ENCODE assay signal across 11 mouse cellular contexts in genomic region chr2:113914248-113914647, GRCm38 (mm10).
"Had no signal": no experiment of that assay in that cellular context is flagged by ENCODE, and none has a peak within 500 bp of the region (broad histone marks: within the 10 kb centered on the region; RNA-seq: fewer than 3 reads in every experiment).

No protein-coding gene starts in this region.

- H3K4me2 ChIP-seq: liver, embryonic 13.5 days; midbrain, embryonic 12.5 days; midbrain, embryonic 15.5 days had no signal

- H3K27ac ChIP-seq: left cerebral cortex, adult 2 months; liver, embryonic 13.5 days; macrophage; midbrain, embryonic 12.5 days; midbrain, embryonic 15.5 days had no signal

- DNase-seq: kidney, adult 18-20 months; kidney, adult 9 months; kidney, postnatal 36 days; layer of hippocampus, postnatal 36 days; liver, embryonic 13.5 days; thymus, adult 18-20 months; thymus, postnatal 36 days had no signal

- H3K27me3 ChIP-seq: liver, embryonic 13.5 days; midbrain, embryonic 12.5 days; midbrain, embryonic 15.5 days had no signal

- ATAC-seq: midbrain, embryonic 15.5 days had no signal

- H3K9ac ChIP-seq: liver, embryonic 13.5 days; midbrain, embryonic 12.5 days; midbrain, embryonic 15.5 days had no signal

- H3K4me1 ChIP-seq: liver, embryonic 13.5 days; midbrain, embryonic 12.5 days had no signal

- H3K36me3 ChIP-seq: liver, embryonic 13.5 days; midbrain, embryonic 12.5 days; midbrain, embryonic 15.5 days had no signal

- H3K4me3 ChIP-seq: left cerebral cortex, adult 2 months; liver, embryonic 13.5 days; midbrain, embryonic 12.5 days; midbrain, embryonic 15.5 days had no signal

- H3K9me3 ChIP-seq: liver, embryonic 13.5 days; midbrain, embryonic 12.5 days; midbrain, embryonic 15.5 days had no signal
